Mouse (Mus musculus) adrenal gland, adult 2 months (tissue): ENCODE measurements around the gene Lcn11. TPM values are rescaled to one million over a fixed set of nuclear protein-coding genes. Genes with fewer than 3 reads are reported as not detected.

Experiments used
- DNase-seq: peaks from one replicate; pipeline ENCODE4 v3.0.0; 2021
- polyA plus RNA-seq: library from polyadenylated mRNA; depleted of rRNA; stranded (reverse); fragments of >200 nt; gene quantifications from 2 replicates; pipeline ENCODE4 v1.2.3, GENCODE M21; 2012; rRNA removed
- total RNA-seq, 2 experiments: library from RNA; stranded (reverse); gene quantifications; 2 replicates each; pipeline ENCODE4 v1.2.3; 2021

Lcn11 gene
- total and polyA plus RNA-seq, 3 experiments, result not detected

DNA sequence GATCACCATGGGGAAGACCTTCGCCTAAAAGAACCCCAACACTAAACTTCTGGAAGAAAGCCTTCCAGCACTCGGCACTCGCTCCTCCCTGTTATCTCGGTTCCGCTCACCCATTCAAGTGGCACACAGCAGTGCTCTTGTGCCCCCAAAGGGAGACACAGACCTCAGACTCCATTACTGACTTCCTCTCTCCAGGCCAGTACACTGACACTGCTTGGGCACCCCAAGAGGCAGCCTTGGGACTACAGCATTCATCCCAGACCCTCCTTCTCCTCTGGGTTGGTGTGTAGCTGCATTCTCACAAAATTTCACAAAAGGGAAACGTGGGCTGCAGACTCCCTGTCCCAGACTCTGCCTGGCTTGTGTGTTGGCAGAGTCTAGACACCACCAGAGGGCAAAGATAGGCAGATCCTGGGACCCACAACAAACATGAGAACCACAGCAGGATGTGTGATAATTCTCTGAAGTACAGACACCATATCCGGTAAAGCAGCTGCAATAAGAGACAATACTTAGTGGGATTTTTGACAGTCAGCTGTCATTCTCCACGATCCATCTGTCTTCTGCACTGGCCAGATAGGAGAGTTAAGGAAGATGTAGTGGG is 51.6 kb downstream of the Lcn11 start:
- no peak for DNase-seq

Other genes with a start within 250 kb of the Lcn11 start
- gene Traf2, start 230.1 kb upstream of the Lcn11 start, total RNA-seq, result 10 to 100 TPM; 22.3 to 29.0 TPM
- gene Traf2, start 230.1 kb upstream of the Lcn11 start, polyA plus RNA-seq, result 11.1 and 12.7 TPM in 2 replicates
- 100 to 1,000 TPM; 307 to 329 TPM for gene Edf1, start 219.2 kb upstream of the Lcn11 start, total RNA-seq
- gene Edf1, start 219.2 kb upstream of the Lcn11 start, polyA plus RNA-seq, result 127 and 140 TPM in 2 replicates
- gene Mamdc4, start 202.2 kb upstream of the Lcn11 start, total RNA-seq, result 1 to 10 TPM; 2.3 to 7.4 TPM
- gene Mamdc4, start 202.2 kb upstream of the Lcn11 start, polyA plus RNA-seq, result 4.2 and 8.8 TPM in 2 replicates
- 10 to 100 TPM; 53.5 to 54.1 TPM for gene Phpt1, start 201.8 kb upstream of the Lcn11 start, total RNA-seq
- 36.7 and 53.4 TPM in 2 replicates for gene Phpt1, start 201.8 kb upstream of the Lcn11 start, polyA plus RNA-seq
- gene Ajm1, start 195.3 kb upstream of the Lcn11 start, total RNA-seq, result 1 to 10 TPM; 1.4 to 2.1 TPM
- 10.5 and 13.5 TPM in 2 replicates for gene Ajm1, start 195.3 kb upstream of the Lcn11 start, polyA plus RNA-seq
- 10 to 100 TPM; 86.4 to 96.9 TPM for gene Rabl6, start 168.5 kb upstream of the Lcn11 start, total RNA-seq
- gene Rabl6, start 168.5 kb upstream of the Lcn11 start, polyA plus RNA-seq, result 139 and 150 TPM in 2 replicates
- gene Ccdc183, start 159.3 kb upstream of the Lcn11 start, total RNA-seq, result not detected
- gene Ccdc183, start 159.3 kb upstream of the Lcn11 start, polyA plus RNA-seq, result not detected in 2 replicates
- gene Tmem141, start 155.0 kb upstream of the Lcn11 start, total RNA-seq, result 10 to 100 TPM; 23.2 to 35.5 TPM
- 27.1 and 27.9 TPM in 2 replicates for gene Tmem141, start 155.0 kb upstream of the Lcn11 start, polyA plus RNA-seq
- gene Fcna, start 149.0 kb upstream of the Lcn11 start, total RNA-seq, result 10 to 100 TPM in 1 of 2 experiments, 1 to 10 TPM in 1; 4.6 to 10.1 TPM
- 2.4 and 4.4 TPM in 2 replicates for gene Fcna, start 149.0 kb upstream of the Lcn11 start, polyA plus RNA-seq
- not detected for gene Lcn8, start 123.9 kb upstream of the Lcn11 start, total RNA-seq
- gene Lcn8, start 123.9 kb upstream of the Lcn11 start, polyA plus RNA-seq, result not detected in 2 replicates
- gene Lcn5, start 119.1 kb upstream of the Lcn11 start, total RNA-seq, result not detected
- gene Lcn5, start 119.1 kb upstream of the Lcn11 start, polyA plus RNA-seq, result not detected in 2 replicates
- not detected for gene Lcn6, start 100.2 kb upstream of the Lcn11 start, total RNA-seq
- gene Lcn6, start 100.2 kb upstream of the Lcn11 start, polyA plus RNA-seq, result not detected in 2 replicates
- not detected for gene Lcn10, start 94.3 kb upstream of the Lcn11 start, total RNA-seq
- gene Lcn10, start 94.3 kb upstream of the Lcn11 start, polyA plus RNA-seq, result not detected in 2 replicates
- 1 to 10 TPM in 1 of 2 experiments, under 1 TPM in 1; 0.41 to 1.8 TPM for gene Obp2a, start 77.0 kb upstream of the Lcn11 start, total RNA-seq
- 4.8 and 6.2 TPM in 2 replicates for gene Obp2a, start 77.0 kb upstream of the Lcn11 start, polyA plus RNA-seq
- gene Bmyc, start 70.3 kb upstream of the Lcn11 start, total RNA-seq, result 10 to 100 TPM; 36.7 to 46.1 TPM
- 134 and 139 TPM in 2 replicates for gene Bmyc, start 70.3 kb upstream of the Lcn11 start, polyA plus RNA-seq
- gene Obp2b, start 40.0 kb upstream of the Lcn11 start, total RNA-seq, result not detected
- not detected in 2 replicates for gene Obp2b, start 40.0 kb upstream of the Lcn11 start, polyA plus RNA-seq
- not detected for gene Lcn3, start 11.4 kb upstream of the Lcn11 start, total RNA-seq
- gene Lcn3, start 11.4 kb upstream of the Lcn11 start, polyA plus RNA-seq, result not detected in 2 replicates
- gene Gm13539, start 5.2 kb downstream of the Lcn11 start, total RNA-seq, result not detected
- not detected in 2 replicates for gene Gm13539, start 5.2 kb downstream of the Lcn11 start, polyA plus RNA-seq
- gene Glt6d1, start 38.8 kb downstream of the Lcn11 start, total RNA-seq, result not detected
- gene Glt6d1, start 38.8 kb downstream of the Lcn11 start, polyA plus RNA-seq, result not detected in 2 replicates
- gene Lcn9, start 46.1 kb downstream of the Lcn11 start, total RNA-seq, result not detected
- not detected in 2 replicates for gene Lcn9, start 46.1 kb downstream of the Lcn11 start, polyA plus RNA-seq
- not detected for gene Sohlh1, start 70.2 kb downstream of the Lcn11 start, total RNA-seq
- not detected in 2 replicates for gene Sohlh1, start 70.2 kb downstream of the Lcn11 start, polyA plus RNA-seq
- 1 to 10 TPM; 1.9 to 2.9 TPM for gene Kcnt1, start 86.7 kb downstream of the Lcn11 start, total RNA-seq
- gene Kcnt1, start 86.7 kb downstream of the Lcn11 start, polyA plus RNA-seq, result 11.8 and 21.4 TPM in 2 replicates
- 10 to 100 TPM; 31.4 to 32.6 TPM for gene Camsap1, start 206.3 kb downstream of the Lcn11 start, total RNA-seq
- gene Camsap1, start 206.3 kb downstream of the Lcn11 start, polyA plus RNA-seq, result 3.9 and 5.5 TPM in 2 replicates
- gene Ubac1, start 244.7 kb downstream of the Lcn11 start, total RNA-seq, result 10 to 100 TPM; 32.9 to 40.0 TPM
- gene Ubac1, start 244.7 kb downstream of the Lcn11 start, polyA plus RNA-seq, result 37.8 and 42.3 TPM in 2 replicates